Mouse (Mus musculus): ENCODE measurements around the gene Ceacam18. TPM values are rescaled to one million over a fixed set of nuclear protein-coding genes. Genes with fewer than 3 reads are reported as not detected.

The Ceacam18 gene
- total and polyA plus RNA-seq, 3 experiments = not detected

- Histone ChIP-seq H3K4me1 (ENCODE audit: control insufficient read depth in 1 of 2, insufficient read depth in 2 of 2) (peaks cover 7 to 18% of the 10 kb centered on the region in 2 experiments; a peak in 2 of 4 replicates), H3K36me3 (replicated peaks in 1 of 2; ENCODE audit: control insufficient read depth in 1 of 2, insufficient read depth in 1 of 2, low read length in 1 of 2) (peaks cover 25 to 46% of the 10 kb centered on the region in 2 experiments), H3K79me2 (replicated peaks; ENCODE audit: control insufficient read depth, extremely low read depth, insufficient read depth, poor library complexity, severe bottlenecking) (no peaks in the 10 kb centered on the region), H3K4me3 (replicated peaks in 1 of 3; ENCODE audit: low read depth in 2 of 3, low read length in 2 of 3, poor library complexity in 1 of 3) (no peak overlapping the region), H3K4me2 (ENCODE audit: insufficient read depth, low read depth, poor library complexity, severe bottlenecking) (no peak overlapping the region), H3K9ac (ENCODE audit: insufficient read depth, low read depth) (no peak overlapping the region), H3K27me3 (replicated peaks) (no peaks in the 10 kb centered on the region), H3K27ac (ENCODE audit: insufficient read depth, low read depth) (no peak overlapping the region), H3K9me3 (replicated peaks; ENCODE audit: low read length) (peaks cover 12% of the 10 kb centered on the region)
- in situ Hi-C loops (cut with MboI; ENCODE audit: low pct_ligation_motif_present, low pct_unique_long_range_greater_than_20kb, low sequenced_read_pairs) = no loop called here
- DNase-seq (ENCODE audit: extremely low read depth) = no peak
- dilution Hi-C loops (cut with MboI; ENCODE audit: extremely low pct_ligation_motif_present, extremely low pct_unique_long_range_greater_than_20kb, low sequenced_read_pairs) = no loop called here
- TF ChIP-seq E2F4 (IDR thresholded peaks at IDR 0.05; ENCODE audit: insufficient replicate concordance, low read depth, low read length) (no peak), MAZ (IDR thresholded peaks at IDR 0.05; ENCODE audit: low read depth, low read length) (no peak), BHLHE40 (IDR thresholded peaks at IDR 0.05; ENCODE audit: low read depth, low read length) (no peak), RAD21 (IDR thresholded peaks at IDR 0.05; ENCODE audit: low read depth, low read length) (no peak), NELFE (IDR thresholded peaks at IDR 0.05; ENCODE audit: low read depth, low read length) (no peak), ZKSCAN1 (IDR thresholded peaks at IDR 0.05; ENCODE audit: borderline replicate concordance, low read depth, low read length) (no peak), ZNF384 (IDR thresholded peaks at IDR 0.05; ENCODE audit: low read depth, low read length) (no peak), SMC3 (IDR thresholded peaks at IDR 0.05; ENCODE audit: low read depth, low read length) (no peak), ZC3H11A (IDR thresholded peaks at IDR 0.05; ENCODE audit: low read depth, low read length) (no peak), CHD2 (IDR thresholded peaks at IDR 0.05; ENCODE audit: low read length) (no peak)
These were observed 40.6 kb downstream of the Ceacam18 start for GRCm38 (mm10) chr7:43675091-43675490.

- Histone ChIP-seq H3K4me3 (replicated peaks in 1 of 3; ENCODE audit: low read depth in 2 of 3, low read length in 2 of 3, poor library complexity in 1 of 3) (no peak overlapping the region), H3K27ac (ENCODE audit: insufficient read depth, low read depth) (no peak overlapping the region), H3K9ac (ENCODE audit: insufficient read depth, low read depth) (no peak overlapping the region), H3K79me2 (replicated peaks; ENCODE audit: control insufficient read depth, extremely low read depth, insufficient read depth, poor library complexity, severe bottlenecking) (no peaks in the 10 kb centered on the region), H3K36me3 (replicated peaks in 1 of 2; ENCODE audit: control insufficient read depth in 1 of 2, insufficient read depth in 1 of 2, low read length in 1 of 2) (peaks cover 25 to 46% of the 10 kb centered on the region in 2 experiments), H3K4me1 (ENCODE audit: control insufficient read depth in 1 of 2, insufficient read depth in 2 of 2) (peaks cover 0 to under 1% of the 10 kb centered on the region in 2 experiments; a peak in 1 of 4 replicates), H3K9me3 (replicated peaks; ENCODE audit: low read length) (peaks cover 12% of the 10 kb centered on the region), H3K4me2 (ENCODE audit: insufficient read depth, low read depth, poor library complexity, severe bottlenecking) (no peak overlapping the region), H3K27me3 (replicated peaks) (peaks cover 4% of the 10 kb centered on the region)
- in situ Hi-C loops (cut with MboI; ENCODE audit: low pct_ligation_motif_present, low pct_unique_long_range_greater_than_20kb, low sequenced_read_pairs) = no loop called here
- peak; percentile 25 for DNase-seq (ENCODE audit: extremely low read depth)
- dilution Hi-C loops (cut with MboI; ENCODE audit: extremely low pct_ligation_motif_present, extremely low pct_unique_long_range_greater_than_20kb, low sequenced_read_pairs) = no loop called here
- TF ChIP-seq USF2 (conservative IDR thresholded peaks at IDR 0.05; ENCODE audit: low read depth, low read length) (no peak), SMC3 (IDR thresholded peaks at IDR 0.05; ENCODE audit: low read depth, low read length) (peak; percentile 31), TBP (conservative IDR thresholded peaks at IDR 0.05; ENCODE audit: low read depth, low read length) (no peak), RAD21 (IDR thresholded peaks at IDR 0.05; ENCODE audit: low read depth, low read length) (peak; percentile 11), KAT2A (IDR thresholded peaks at IDR 0.05; ENCODE audit: insufficient replicate concordance, low read length) (no peak), MAZ (IDR thresholded peaks at IDR 0.05; ENCODE audit: low read depth, low read length) (no peak), CTCF (conservative IDR thresholded peaks at IDR 0.05 in 1 of 2, IDR thresholded peaks at IDR 0.05 in 1 of 2; ENCODE audit: low read depth in 2 of 2, low read length in 2 of 2) (peak; percentile 45 to 64; a peak in 3 of 4 replicates)
These were observed 44.0 kb downstream of the Ceacam18 start for GRCm38 (mm10) chr7:43678517-43678916.
